ENCODE assay signal across 30 mouse cellular contexts in the genomic region with DNA sequence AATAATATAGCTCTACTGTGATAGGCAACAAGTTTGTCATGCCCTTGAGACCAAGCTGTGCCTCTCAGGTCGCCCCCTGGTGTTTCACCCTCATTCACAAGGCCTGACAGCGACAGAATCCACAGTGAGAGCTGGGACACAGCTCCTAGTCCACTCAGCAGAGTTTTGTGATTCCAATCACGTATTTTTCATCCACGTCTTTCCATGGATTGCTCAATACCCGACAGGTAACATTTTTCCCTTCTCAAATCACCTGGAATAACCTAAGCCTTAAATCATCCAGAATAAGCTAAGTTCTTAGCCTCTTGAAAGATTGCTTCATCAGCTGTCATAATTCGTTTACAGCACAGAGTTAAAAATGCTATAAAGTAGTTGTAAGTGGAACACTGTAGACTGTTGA.
DNase-seq lines count a peak whose midpoint lies in the region; ATAC-seq and TF ChIP-seq lines count a peak whose summit lies in the region.
"Had no signal": no experiment of that assay in that cellular context is flagged by ENCODE, and none has a peak within 500 bp of the region (broad histone marks: within the 10 kb centered on the region; RNA-seq: fewer than 3 reads in every experiment).

No protein-coding gene starts in this region.

- no peak for DNase-seq in forebrain, postnatal 0 days
- DNase-seq in layer of hippocampus, adult 2 months (ENCODE audit: low spot score in 2 of 2), result no peak
- no peak for DNase-seq in layer of hippocampus, adult 18-20 months (ENCODE audit: low spot score in 2 of 2)
- DNase-seq in CH12.LX (ENCODE audit: extremely low read depth), result no peak
- DNase-seq in lung, postnatal 25 days (ENCODE audit: low spot score), result peak; percentile 41
- DNase-seq in urinary bladder, postnatal 10 days (ENCODE audit: low spot score), result no peak
- DNase-seq: adrenal gland, postnatal 10 days; cerebellum, adult 8-10 months; cerebellum, postnatal 36 days; embryo, embryonic 11 days; heart, postnatal 10 days; kidney, adult 11 months; left cerebral cortex, postnatal 4 days; right cerebral cortex, postnatal 14 days; thymus, postnatal 36 days had no signal

- in situ Hi-C loops in CH12.LX (cut with MboI; ENCODE audit: low pct_ligation_motif_present, low pct_unique_long_range_greater_than_20kb, low sequenced_read_pairs), result no loop called here

- dilution Hi-C loops in CH12.LX (cut with MboI; ENCODE audit: extremely low pct_ligation_motif_present, extremely low pct_unique_long_range_greater_than_20kb, low sequenced_read_pairs), result no loop called here

- TF ChIP-seq POLR2A in CH12.LX (IDR thresholded peaks at IDR 0.05; ENCODE audit: low read depth, low read length), result no peak

- H3K4me3 ChIP-seq in forebrain, postnatal 0 days (ENCODE audit: low read depth, low read length), result no peak overlapping the region
- H3K4me3 ChIP-seq in forebrain, embryonic 16.5 days (replicated peaks; ENCODE audit: low read length), result no peak overlapping the region
- H3K4me3 ChIP-seq in layer of hippocampus, adult 2 months, result no peak overlapping the region
- H3K4me3 ChIP-seq in CH12.LX (replicated peaks in 1 of 3; ENCODE audit: low read depth in 2 of 3, low read length in 2 of 3, poor library complexity in 1 of 3), result no peak overlapping the region
- H3K4me3 ChIP-seq: embryonic facial prominence, embryonic 13.5 days; heart, embryonic 12.5 days; kidney, embryonic 15.5 days; limb, embryonic 15.5 days; megakaryocyte, embryonic 14.5 days; midbrain, embryonic 13.5 days; neural tube, embryonic 12.5 days had no signal

- peak; percentile 23; the same call in 1 of the 2 replicates for TF ChIP-seq CTCF in forebrain, postnatal 0 days (IDR thresholded peaks at IDR 0.05; ENCODE audit: low read depth)
- peak; percentile 34 for TF ChIP-seq CTCF in layer of hippocampus, adult 2 months (conservative IDR thresholded peaks at IDR 0.05)
- peak in 1 of 2 experiments; percentile 49; a peak in 2 of 4 replicates for TF ChIP-seq CTCF in CH12.LX (conservative IDR thresholded peaks at IDR 0.05 in 1 of 2, IDR thresholded peaks at IDR 0.05 in 1 of 2; ENCODE audit: low read depth in 2 of 2, low read length in 2 of 2)

- ATAC-seq in forebrain, postnatal 0 days, result no peak
- no peak for ATAC-seq in forebrain, embryonic 16.5 days
- no peak for ATAC-seq in erythroblast, adult 5-6 weeks (replicated peaks; ENCODE audit: low FRiP score, poor library complexity, severe bottlenecking)
- ATAC-seq: activated CD4-positive, CD25-positive, alpha-beta regulatory T cell, adult 4 months; CD4-positive, CD25-positive, alpha-beta regulatory T cell, adult 4 months; forebrain, embryonic 14.5 days; hindbrain, postnatal 0 days; midbrain, embryonic 13.5 days had no signal

- no peaks in the 10 kb centered on the region for H3K9me3 ChIP-seq in forebrain, postnatal 0 days (ENCODE audit: low read length)
- no peaks in the 10 kb centered on the region for H3K9me3 ChIP-seq in forebrain, embryonic 16.5 days (ENCODE audit: control insufficient read depth, low read length)
- H3K9me3 ChIP-seq in CH12.LX (replicated peaks; ENCODE audit: low read length), result no peaks in the 10 kb centered on the region
- H3K9me3 ChIP-seq: embryonic facial prominence, embryonic 13.5 days; G1E; heart, embryonic 12.5 days; kidney, embryonic 15.5 days; limb, embryonic 15.5 days; megakaryocyte, embryonic 14.5 days; midbrain, embryonic 13.5 days; neural tube, embryonic 12.5 days had no signal

- no peaks in the 10 kb centered on the region for H3K27me3 ChIP-seq in forebrain, postnatal 0 days (ENCODE audit: insufficient read depth, low read length)
- no peaks in the 10 kb centered on the region for H3K27me3 ChIP-seq in forebrain, embryonic 16.5 days (replicated peaks; ENCODE audit: control insufficient read depth, insufficient read depth, low read length)
- no peaks in the 10 kb centered on the region for H3K27me3 ChIP-seq in CH12.LX (replicated peaks)
- H3K27me3 ChIP-seq: embryonic facial prominence, embryonic 13.5 days; heart, embryonic 12.5 days; kidney, embryonic 15.5 days; limb, embryonic 15.5 days; midbrain, embryonic 13.5 days; neural tube, embryonic 12.5 days had no signal

- WGBS in forebrain, postnatal 0 days, result 81% methylated on average over 6 of the region's 6 CpGs
- WGBS in forebrain, embryonic 16.5 days, result 77% methylated on average over 6 of the region's 6 CpGs

- no peaks in the 10 kb centered on the region for H3K79me2 ChIP-seq in CH12.LX (replicated peaks; ENCODE audit: control insufficient read depth, extremely low read depth, insufficient read depth, poor library complexity, severe bottlenecking)

- no peak for TF ChIP-seq EP300 in CH12.LX (IDR thresholded peaks at IDR 0.05; ENCODE audit: low read length)

- H3K4me1 ChIP-seq in forebrain, postnatal 0 days (ENCODE audit: insufficient read depth), result no peaks in the 10 kb centered on the region
- no peaks in the 10 kb centered on the region for H3K4me1 ChIP-seq in forebrain, embryonic 16.5 days (replicated peaks; ENCODE audit: control insufficient read depth, insufficient read depth, low read length)
- peaks cover 0 to 2% of the 10 kb centered on the region in 2 experiments; a peak in 1 of 4 replicates for H3K4me1 ChIP-seq in CH12.LX (ENCODE audit: control insufficient read depth in 1 of 2, insufficient read depth in 2 of 2)
- H3K4me1 ChIP-seq: embryonic facial prominence, embryonic 13.5 days; heart, embryonic 12.5 days; limb, embryonic 15.5 days; megakaryocyte, embryonic 14.5 days; midbrain, embryonic 13.5 days; neural tube, embryonic 12.5 days had no signal

- H3K4me2 ChIP-seq in forebrain, postnatal 0 days (ENCODE audit: low read depth), result no peak overlapping the region
- no peak overlapping the region for H3K4me2 ChIP-seq in forebrain, embryonic 16.5 days (ENCODE audit: low read length)
- no peak overlapping the region for H3K4me2 ChIP-seq in CH12.LX (ENCODE audit: insufficient read depth, low read depth, poor library complexity, severe bottlenecking)
- H3K4me2 ChIP-seq: embryonic facial prominence, embryonic 13.5 days; heart, embryonic 12.5 days; kidney, embryonic 15.5 days; limb, embryonic 15.5 days; midbrain, embryonic 13.5 days; neural tube, embryonic 12.5 days had no signal

- H3K36me3 ChIP-seq in forebrain, postnatal 0 days (ENCODE audit: insufficient read depth), result no peaks in the 10 kb centered on the region
- H3K36me3 ChIP-seq in forebrain, embryonic 16.5 days (ENCODE audit: control insufficient read depth, insufficient read depth), result no peaks in the 10 kb centered on the region
- H3K36me3 ChIP-seq in CH12.LX (replicated peaks in 1 of 2; ENCODE audit: control insufficient read depth in 1 of 2, insufficient read depth in 1 of 2, low read length in 1 of 2), result no peaks in the 10 kb centered on the region
- H3K36me3 ChIP-seq: embryonic facial prominence, embryonic 13.5 days; G1E; heart, embryonic 12.5 days; kidney, embryonic 15.5 days; limb, embryonic 15.5 days; midbrain, embryonic 13.5 days; neural tube, embryonic 12.5 days had no signal

- no peak overlapping the region for H3K27ac ChIP-seq in forebrain, postnatal 0 days (ENCODE audit: low read depth, low read length)
- no peak overlapping the region for H3K27ac ChIP-seq in forebrain, embryonic 16.5 days (ENCODE audit: low read length)
- H3K27ac ChIP-seq in layer of hippocampus, adult 2 months, result no peak overlapping the region
- H3K27ac ChIP-seq in CH12.LX (ENCODE audit: insufficient read depth, low read depth), result no peak overlapping the region
- H3K27ac ChIP-seq: embryonic facial prominence, embryonic 13.5 days; hindbrain, postnatal 0 days; kidney, embryonic 15.5 days; limb, embryonic 15.5 days; liver, embryonic 14.5 days; midbrain, embryonic 13.5 days; neural tube, embryonic 12.5 days had no signal

- no peak overlapping the region for H3K9ac ChIP-seq in forebrain, postnatal 0 days
- no peak overlapping the region for H3K9ac ChIP-seq in forebrain, embryonic 16.5 days (replicated peaks; ENCODE audit: low read depth, low read length)
- no peak overlapping the region for H3K9ac ChIP-seq in CH12.LX (ENCODE audit: insufficient read depth, low read depth)
- H3K9ac ChIP-seq: embryonic facial prominence, embryonic 13.5 days; heart, embryonic 12.5 days; kidney, embryonic 15.5 days; limb, embryonic 15.5 days; liver, embryonic 14.5 days; midbrain, embryonic 13.5 days; neural tube, embryonic 12.5 days had no signal

- peak; percentile 10; the same call in 1 of the 2 replicates for TF ChIP-seq RAD21 in CH12.LX (IDR thresholded peaks at IDR 0.05; ENCODE audit: low read depth, low read length)

TF ChIP-seq in CH12.LX, 34 proteins besides CTCF, POLR2A, EP300 and RAD21:
- no peak for TF ChIP-seq ZKSCAN1 (IDR thresholded peaks at IDR 0.05; ENCODE audit: borderline replicate concordance, low read depth, low read length)
- TF ChIP-seq SMC3 (IDR thresholded peaks at IDR 0.05; ENCODE audit: low read depth, low read length), result peak; percentile 36
- TF ChIP-seq MYC (IDR thresholded peaks at IDR 0.05; ENCODE audit: low read depth, low read length), result no peak
